Mouse (Mus musculus): Measurements from ENCODE around the gene St6gal1.

DNA sequence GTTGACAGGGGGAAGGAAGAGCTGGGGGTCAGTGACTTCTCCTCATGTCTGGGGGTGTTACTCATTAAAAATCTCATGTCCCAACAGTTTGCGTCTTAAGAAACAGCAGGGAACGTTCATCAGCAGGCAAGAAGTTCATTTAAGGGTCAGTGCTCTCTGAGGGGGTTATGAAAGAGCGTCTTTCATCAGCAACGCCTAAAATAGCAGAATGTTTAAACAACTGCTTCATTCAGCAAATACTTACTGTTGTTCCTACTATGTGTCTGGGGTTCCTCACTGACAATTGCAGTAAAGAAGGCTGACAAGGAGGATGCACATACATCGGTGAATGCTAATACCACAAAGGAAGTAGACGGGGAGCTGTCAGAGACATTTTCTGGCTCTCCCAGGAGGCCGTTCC is 90.2 kb downstream of the St6gal1 start:
- TF ChIP-seq CTCF (IDR thresholded peaks at IDR 0.05; ENCODE audit: low read depth) (no peak), EP300 (IDR thresholded peaks at IDR 0.05; ENCODE audit: low read depth) (no peak)
